Mouse (Mus musculus) spleen, embryonic (tissue): ENCODE measurements at regions not wholly inside any gene's neighbourhood (a gene's known extent, or its start where the extent isn't known, plus 50 kb on each side); places are given as distances from the start of the nearest gene placed in this dataset.

Experiments
- CTCF ChIA-PET: fragments of 350-600 bp; sonication (Branson Sonifier 250); formaldehyde crosslinking; loops from one replicate; lab custom pipeline; 2022; lab: Charles Lee

GRCm38 (mm10) chrX:142456022-142456421 lies 65.7 kb upstream of the Acsl4 start:
- CTCF ChIA-PET: no interaction called here

- CTCF ChIA-PET: no interaction called here
These were observed 73.8 kb upstream of the Acsl4 start for GRCm38 (mm10) chrX:142464174-142464573.

GRCm38 (mm10) chrX:142464756-142465155 lies 74.4 kb upstream of the Acsl4 start:
- CTCF ChIA-PET: no interaction called here

- CTCF ChIA-PET: no interaction called here
These were observed 77.5 kb upstream of the Acsl4 start for GRCm38 (mm10) chrX:142467850-142468256.

GRCm38 (mm10) chrX:142468388-142468787 lies 78.1 kb upstream of the Acsl4 start:
- CTCF ChIA-PET: no interaction called here

- CTCF ChIA-PET: no interaction called here
These were observed 78.8 kb upstream of the Acsl4 start for GRCm38 (mm10) chrX:142469048-142469634.

- CTCF ChIA-PET: no interaction called here
These were observed 79.7 kb upstream of the Acsl4 start for GRCm38 (mm10) chrX:142470083-142470482.

GRCm38 (mm10) chrX:142481203-142481815 lies 91.0 kb upstream of the Acsl4 start:
- CTCF ChIA-PET: no interaction called here

- CTCF ChIA-PET: no interaction called here
These were observed 97.7 kb upstream of the Acsl4 start for GRCm38 (mm10) chrX:142488078-142488477.

GRCm38 (mm10) chrX:142490093-142490717 lies 99.9 kb upstream of the Acsl4 start:
- CTCF ChIA-PET: no interaction called here

GRCm38 (mm10) chrX:142501094-142501493 lies 110.8 kb upstream of the Acsl4 start:
- CTCF ChIA-PET: no interaction called here

GRCm38 (mm10) chrX:142504962-142505361 lies 114.6 kb upstream of the Acsl4 start:
- CTCF ChIA-PET: no interaction called here

- CTCF ChIA-PET: no interaction called here
These were observed 117.1 kb upstream of the Acsl4 start for GRCm38 (mm10) chrX:142507475-142507874.

- CTCF ChIA-PET: no interaction called here
These were observed 126.2 kb upstream of the Acsl4 start for GRCm38 (mm10) chrX:142516406-142517131.

- CTCF ChIA-PET: no interaction called here
These were observed 126.9 kb upstream of the Acsl4 start for GRCm38 (mm10) chrX:142517205-142517604.

GRCm38 (mm10) chrX:142521063-142521462 lies 130.7 kb upstream of the Acsl4 start:
- CTCF ChIA-PET: no interaction called here

- CTCF ChIA-PET: interaction anchor here (0.6 kb wide), 1 partner anchor 275 kb away, joined by 3 read pairs; no protein-coding TSS in a partner anchor
These were observed 136.6 kb upstream of the Acsl4 start for GRCm38 (mm10) chrX:142526953-142527352.

GRCm38 (mm10) chrX:142529892-142530291 lies 139.6 kb upstream of the Acsl4 start:
- CTCF ChIA-PET: no interaction called here

- CTCF ChIA-PET: interaction anchor here (0.5 to 1.1 kb wide), 2 partner anchors 162 to 208 kb away, joined by 3 read pairs; no protein-coding TSS in a partner anchor
These were observed 144.4 kb upstream of the Acsl4 start for GRCm38 (mm10) chrX:142534780-142535179.

GRCm38 (mm10) chrX:142535540-142535939 lies 145.2 kb upstream of the Acsl4 start:
- CTCF ChIA-PET: interaction anchor here (0.5 to 1.1 kb wide), 2 partner anchors 163 to 209 kb away, joined by 3 read pairs; no protein-coding TSS in a partner anchor

GRCm38 (mm10) chrX:142535954-142536353 lies 145.3 kb upstream of the Tmem164 start:
- CTCF ChIA-PET: interaction anchor here (1.1 kb wide), 1 partner anchor 163 kb away, joined by 3 read pairs; no protein-coding TSS in a partner anchor
